Mouse (Mus musculus) kidney, embryonic 14.5 days (tissue): ENCODE results near the gene Spaar. TPM values are rescaled to one million over a fixed set of nuclear protein-coding genes. Genes with fewer than 3 reads are reported as not detected.
"Not testable (repeated sequence)": the region's sequence is repeated elsewhere in the genome, so short reads cannot be mapped to it uniquely, and the experiment has no call there.

Experiments used
- ATAC-seq: fragments of 200-750 bp; cut with Nextera tagmentation; 2 replicates; pipeline ENCODE4 v1.8.0; 2017; ENCODE audit warnings: moderate number of reproducible peaks, mild to moderate bottlenecking, moderate TSS enrichment, moderate library complexity; ENCODE audit not compliant: low FRiP score, low TSS enrichment
- H3K27ac ChIP-seq: fragments of 300-500 bp; sonication (generic); 2 replicates; pipeline ENCODE4 v1.5.1; 2014; ENCODE audit warnings: low read depth, mild to moderate bottlenecking, low read length, moderate library complexity, mixed read lengths
- H3K27me3 ChIP-seq: fragments of 300-500 bp; sonication (generic); 2 replicates; pipeline ENCODE4 v1.6.1; 2014; ENCODE audit warnings: mild to moderate bottlenecking, low read length; ENCODE audit not compliant: control insufficient read depth, insufficient read depth
- H3K36me3 ChIP-seq: fragments of 300-500 bp; sonication (generic); 2 replicates; pipeline ENCODE4 v1.6.1; 2014; ENCODE audit warnings: low read length, mixed read lengths; ENCODE audit not compliant: control insufficient read depth, insufficient read depth
- H3K4me1 ChIP-seq: fragments of 300-500 bp; sonication (generic); 2 replicates; pipeline ENCODE4 v1.6.1; 2014; ENCODE audit warnings: low read length, mixed read lengths; ENCODE audit not compliant: control insufficient read depth, insufficient read depth
- H3K4me2 ChIP-seq: fragments of 300-500 bp; sonication (generic); replicated peaks from 2 replicates; pipeline ENCODE4 v1.6.1; 2014; ENCODE audit warnings: low read depth, mild to moderate bottlenecking, low read length
- H3K4me3 ChIP-seq: fragments of 300-500 bp; sonication (generic); 2 replicates; pipeline ENCODE4 v1.5.1; 2014; ENCODE audit warnings: mild to moderate bottlenecking, low read length
- H3K9ac ChIP-seq: fragments of 300-500 bp; sonication (generic); 2 replicates; pipeline ENCODE4 v1.6.1; 2014; ENCODE audit warnings: low read depth, mild to moderate bottlenecking, low read length, moderate library complexity
- H3K9me3 ChIP-seq: fragments of 300-500 bp; sonication (generic); 2 replicates; pipeline ENCODE4 v1.6.1; 2016; ENCODE audit warnings: low read length; ENCODE audit not compliant: control insufficient read depth
- WGBS: fragments of 180-500 bp; shearing (Covaris S2); extraction: QIAGEN DNeasy Blood & Tissue Kit; methylation state at CpG from one replicate; pipeline ENCODE4 v1.1.7; 2014; 5-methylcytosine and 5-hydroxymethylcytosine counted together
- polyA plus RNA-seq: library from polyadenylated mRNA; unstranded; fragments of >200 nt; fragmentation: Nextera tagmentation; extraction: Ambion mirVana; gene quantifications from 2 replicates; pipeline ENCODE4 v1.2.1, GENCODE M21; 2014

Gene Spaar
- polyA plus RNA-seq, 1 experiment from 2014 or later: 0.14 TPM

DNA sequence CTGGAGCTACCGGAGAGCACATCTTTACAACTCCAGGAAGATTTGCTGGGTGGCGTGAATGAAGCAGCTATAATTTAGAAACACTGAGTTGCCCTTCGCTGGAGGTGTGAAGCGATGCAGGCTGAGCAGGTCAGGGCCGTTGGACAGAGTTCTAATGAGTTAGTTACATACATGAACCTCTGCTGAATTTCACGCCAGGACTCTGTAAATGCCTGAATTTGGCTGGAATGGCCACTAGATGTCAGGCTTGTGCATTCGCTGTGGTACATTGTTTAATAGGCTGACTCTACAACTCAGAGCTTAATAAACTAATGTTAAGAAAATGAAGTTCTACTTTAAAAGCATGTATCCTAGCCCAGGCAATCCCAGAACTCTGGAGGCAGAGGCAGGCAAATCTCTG lies 33.6 kb downstream of the Spaar start:
- H3K4me2 ChIP-seq: no peak overlapping the region
- H3K4me1 ChIP-seq: no peaks in the 10 kb centered on the region
- no peak overlapping the region for H3K4me3 ChIP-seq
- WGBS: 18% methylated on average over 7 of the region's 7 CpGs
- H3K9ac ChIP-seq: no peak overlapping the region
- H3K27ac ChIP-seq: no peak overlapping the region
- no peaks in the 10 kb centered on the region for H3K36me3 ChIP-seq
- H3K27me3 ChIP-seq: no peaks in the 10 kb centered on the region; the same call in 1 of the 2 replicates
- no peak for ATAC-seq
- no peaks in the 10 kb centered on the region for H3K9me3 ChIP-seq

DNA sequence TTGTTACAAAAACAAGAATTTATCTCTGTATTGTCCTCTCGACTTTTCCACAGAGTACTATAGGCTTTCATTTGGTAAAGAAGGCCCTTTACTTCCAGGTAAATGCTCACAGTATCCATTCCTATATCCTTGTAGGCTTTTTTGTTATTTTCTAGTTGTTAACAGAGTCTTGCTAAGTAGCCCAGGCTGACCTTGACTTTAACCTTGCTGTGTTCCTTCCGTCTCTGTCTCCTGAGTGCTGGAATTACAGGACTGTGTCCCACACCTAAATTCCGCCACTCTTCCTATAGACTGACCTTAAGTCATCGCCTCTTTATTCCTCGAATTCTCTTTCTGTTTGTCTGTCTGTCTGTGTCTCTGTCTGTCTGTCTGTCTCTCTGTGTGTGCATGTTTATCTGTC lies 38.5 kb downstream of the Spaar start:
- H3K27ac ChIP-seq: no peak overlapping the region
- H3K4me1 ChIP-seq: no peaks in the 10 kb centered on the region
- 83% methylated on average over 5 of the region's 5 CpGs for whole genome bisulfite sequencing
- no peak overlapping the region for H3K9ac ChIP-seq
- no peaks in the 10 kb centered on the region for H3K9me3 ChIP-seq
- ATAC-seq: no peak
- no peak overlapping the region for H3K4me3 ChIP-seq
- no peaks in the 10 kb centered on the region for H3K36me3 ChIP-seq
- H3K4me2 ChIP-seq: no peak overlapping the region
- no peaks in the 10 kb centered on the region for H3K27me3 ChIP-seq

DNA sequence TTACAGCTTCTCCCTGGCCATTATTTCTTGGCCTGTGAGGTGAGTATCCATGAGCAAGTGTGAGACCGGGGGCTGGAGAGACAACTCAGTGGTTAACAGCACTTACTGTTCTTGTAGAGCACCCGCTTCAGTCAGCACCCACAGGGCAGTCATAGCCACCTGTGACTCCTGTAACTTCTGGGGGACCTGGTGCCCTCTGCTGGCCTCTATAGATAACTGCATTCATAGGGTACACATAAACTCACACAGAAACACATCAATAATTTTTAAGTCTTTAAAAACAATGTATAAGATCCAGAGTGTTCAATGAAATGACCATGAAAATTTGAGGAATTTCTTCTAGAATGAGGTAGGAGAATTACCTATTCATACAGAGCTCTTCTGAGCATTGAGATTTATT lies 39.5 kb downstream of the Spaar start:
- Histone ChIP-seq H3K27me3 (no peaks in the 10 kb centered on the region), H3K27ac (no peak overlapping the region), H3K4me1 (no peaks in the 10 kb centered on the region), H3K4me3 (no peak overlapping the region), H3K36me3 (no peaks in the 10 kb centered on the region), H3K9ac (no peak overlapping the region), H3K9me3 (no peaks in the 10 kb centered on the region), H3K4me2 (no peak overlapping the region)
- WGBS: 93% methylated on average over 2 of the region's 2 CpGs
- ATAC-seq: no peak

DNA sequence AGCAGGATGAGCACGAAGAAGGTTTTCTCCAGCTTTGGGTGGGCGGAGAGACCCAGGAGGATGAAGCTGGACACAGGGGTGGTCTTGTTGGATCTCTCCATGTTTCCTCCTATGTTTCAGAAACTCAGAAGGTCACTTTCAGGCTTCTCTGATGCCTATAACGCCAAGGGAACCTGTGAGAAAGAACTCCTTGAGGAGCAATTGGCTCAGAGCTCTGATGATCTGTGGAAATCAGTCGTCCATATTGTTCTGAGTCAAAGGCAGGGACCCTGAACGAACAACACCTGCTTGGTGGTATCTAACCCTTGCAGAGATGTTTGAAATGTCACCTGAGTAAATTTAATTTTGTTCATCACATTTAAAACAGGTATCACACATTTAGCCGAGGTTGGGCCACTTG lies 41.1 kb downstream of the Spaar start, which contains the start of gene Olfr159:
TSS of gene Olfr159 (minus strand) at position 101 of the 400 bp plus-strand sequence.
- Histone ChIP-seq H3K36me3 (no peaks in the 10 kb centered on the region), H3K4me2 (no peak within 1 kb of the TSS), H3K27ac (no peak within 1 kb of the TSS), H3K9ac (no peak within 1 kb of the TSS), H3K4me3 (no peak within 1 kb of the TSS), H3K9me3 (no peaks in the 10 kb centered on the region), H3K4me1 (no peaks in the 10 kb centered on the region), H3K27me3 (no peaks in the 10 kb centered on the region)
- 80% methylated on average over 6 of the region's 6 CpGs for WGBS
- no peak for ATAC-seq

DNA sequence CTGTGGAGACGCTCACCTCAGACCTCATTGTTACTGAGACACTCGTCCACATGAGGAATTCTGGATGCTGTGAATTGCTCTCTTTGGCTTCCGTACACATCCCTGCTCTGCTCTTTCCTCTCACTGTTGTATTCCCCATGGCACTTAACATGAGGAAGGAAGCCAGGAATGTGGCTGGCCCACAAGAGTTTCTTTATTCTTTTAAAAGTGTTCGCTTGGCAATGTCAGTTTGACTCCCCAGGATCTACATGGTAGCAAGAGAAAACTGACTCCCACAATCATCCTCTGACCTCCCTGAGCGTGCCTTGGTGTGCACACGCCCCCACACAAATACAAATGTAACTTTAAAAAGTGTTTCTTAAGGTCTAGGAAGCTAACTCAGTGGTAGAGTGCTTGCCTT lies 41.8 kb downstream of the Spaar start:
- WGBS: 49% methylated on average over 6 of the region's 6 CpGs
- H3K36me3 ChIP-seq: no peaks in the 10 kb centered on the region
- H3K4me3 ChIP-seq: no peak overlapping the region
- ATAC-seq: no peak
- H3K4me1 ChIP-seq: no peaks in the 10 kb centered on the region
- H3K27me3 ChIP-seq: no peaks in the 10 kb centered on the region
- no peak overlapping the region for H3K9ac ChIP-seq
- no peak overlapping the region for H3K27ac ChIP-seq
- no peak overlapping the region for H3K4me2 ChIP-seq
- no peaks in the 10 kb centered on the region for H3K9me3 ChIP-seq

DNA sequence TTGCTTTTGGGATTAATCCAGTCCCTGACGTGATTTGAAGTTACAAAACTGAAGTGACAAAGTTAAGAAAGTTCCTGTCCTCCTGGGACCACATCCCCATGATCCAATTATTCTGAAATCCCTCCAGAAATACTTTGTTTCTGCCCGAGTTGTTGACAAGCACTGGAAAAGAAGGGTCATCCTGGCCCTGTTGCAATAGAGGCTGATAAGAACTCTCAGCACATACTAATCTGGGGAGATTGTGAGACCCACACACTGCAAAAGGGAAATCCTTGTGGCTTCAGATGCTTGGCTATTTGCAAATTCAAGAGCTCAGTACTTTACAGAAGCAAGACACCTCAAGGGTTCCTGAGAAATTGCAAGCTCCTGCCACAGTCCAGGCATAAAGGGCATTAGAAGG lies 42.5 kb downstream of the Spaar start:
- 54% methylated on average over 2 of the region's 2 CpGs for WGBS
- H3K9me3 ChIP-seq: no peaks in the 10 kb centered on the region
- H3K27ac ChIP-seq: no peak overlapping the region
- H3K36me3 ChIP-seq: no peaks in the 10 kb centered on the region
- no peak overlapping the region for H3K9ac ChIP-seq
- no peak for ATAC-seq
- no peak overlapping the region for H3K4me3 ChIP-seq
- no peak overlapping the region for H3K4me2 ChIP-seq
- H3K27me3 ChIP-seq: no peaks in the 10 kb centered on the region
- no peaks in the 10 kb centered on the region for H3K4me1 ChIP-seq

DNA sequence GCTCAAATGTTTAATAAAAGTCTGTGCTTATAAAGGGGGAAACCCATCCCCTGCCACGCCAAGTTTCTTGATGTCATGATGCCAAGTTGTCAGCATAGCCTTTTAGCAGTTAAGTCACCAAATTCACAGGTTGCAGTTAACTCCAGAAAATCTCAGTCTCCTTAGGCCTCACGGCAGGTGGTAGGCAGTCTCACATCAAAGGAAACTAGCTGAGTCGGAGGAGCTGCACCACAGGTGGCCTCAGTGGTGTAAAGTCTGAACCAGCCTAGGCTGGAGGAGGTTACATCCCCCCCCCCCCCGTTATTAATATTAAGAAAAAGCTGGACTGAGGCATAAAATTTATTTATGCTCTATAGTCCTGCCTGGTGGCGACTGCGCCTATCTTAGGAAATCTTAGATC lies 65.5 kb downstream of the Spaar start:
- WGBS: 80% methylated on average over 6 of the region's 6 CpGs
- Histone ChIP-seq H3K27ac (no peak overlapping the region), H3K9me3 (no peaks in the 10 kb centered on the region), H3K4me1 (no peaks in the 10 kb centered on the region), H3K9ac (no peak overlapping the region), H3K27me3 (no peaks in the 10 kb centered on the region), H3K36me3 (no peaks in the 10 kb centered on the region), H3K4me2 (no peak overlapping the region), H3K4me3 (no peak overlapping the region)
- no peak for ATAC-seq

DNA sequence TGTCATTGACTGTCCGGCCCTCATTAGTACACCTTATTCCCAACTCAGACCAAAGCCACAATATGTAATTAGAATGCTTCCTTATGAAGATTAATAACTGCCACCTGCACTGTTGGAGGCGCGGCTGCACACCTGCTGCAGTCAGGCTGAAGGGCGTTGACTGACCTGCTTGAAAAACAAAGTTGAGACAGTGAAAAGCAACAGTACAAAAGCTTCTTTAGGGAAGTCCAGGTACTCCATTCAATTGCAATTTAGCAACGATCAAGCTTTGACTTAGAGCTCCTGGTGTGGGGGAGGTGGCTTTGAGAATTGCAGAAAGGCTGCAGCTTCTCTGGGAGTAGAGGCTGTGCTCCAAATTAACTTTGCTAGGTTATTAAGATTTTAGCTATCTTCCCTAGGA lies 66.0 kb downstream of the Spaar start:
- not testable (repeated sequence) for H3K9me3 ChIP-seq, H3K9ac ChIP-seq, ATAC-seq, H3K4me3 ChIP-seq, H3K36me3 ChIP-seq, H3K4me2 ChIP-seq, H3K4me1 ChIP-seq, H3K27me3 ChIP-seq, H3K27ac ChIP-seq
- 91% methylated on average over 5 of the region's 5 CpGs for WGBS

DNA sequence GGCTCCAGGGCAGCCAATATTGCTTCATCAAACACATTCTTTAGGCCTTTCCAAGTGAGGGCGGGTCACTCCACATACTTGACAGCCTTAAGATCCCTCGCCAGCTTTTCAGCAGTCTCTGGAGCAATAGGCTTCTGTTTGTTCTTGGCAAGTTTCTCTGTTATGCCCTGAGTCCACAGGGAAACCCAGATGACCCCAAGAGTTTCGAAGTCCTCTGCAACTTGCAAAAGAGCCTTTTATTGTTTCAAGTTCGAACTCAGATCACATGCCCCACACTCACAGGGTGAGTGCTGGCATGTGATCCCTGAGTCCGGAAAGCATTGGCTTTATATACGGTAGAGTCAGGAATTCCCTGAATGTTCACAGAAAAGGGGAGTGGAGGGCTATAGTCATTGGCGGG lies 69.1 kb downstream of the Spaar start:
- Histone ChIP-seq H3K27me3 (no peaks in the 10 kb centered on the region), H3K4me2 (no peak overlapping the region), H3K36me3 (no peaks in the 10 kb centered on the region), H3K9me3 (peaks cover 6% of the 10 kb centered on the region; the same call in 1 of the 2 replicates), H3K4me1 (no peaks in the 10 kb centered on the region), H3K9ac (no peak overlapping the region), H3K27ac (no peak overlapping the region), H3K4me3 (no peak overlapping the region)
- ATAC-seq: no peak
- WGBS: 66% methylated on average over 7 of the region's 7 CpGs
